Mouse (Mus musculus): ENCODE measurements at regions not wholly inside any gene's neighbourhood (a gene's known extent, or its start where the extent isn't known, plus 50 kb on each side); places are given as distances from the start of the nearest gene placed in this dataset.
"Not testable (repeated sequence)": the region's sequence is repeated elsewhere in the genome, so short reads cannot be mapped to it uniquely, and the experiment has no call there.

DNA sequence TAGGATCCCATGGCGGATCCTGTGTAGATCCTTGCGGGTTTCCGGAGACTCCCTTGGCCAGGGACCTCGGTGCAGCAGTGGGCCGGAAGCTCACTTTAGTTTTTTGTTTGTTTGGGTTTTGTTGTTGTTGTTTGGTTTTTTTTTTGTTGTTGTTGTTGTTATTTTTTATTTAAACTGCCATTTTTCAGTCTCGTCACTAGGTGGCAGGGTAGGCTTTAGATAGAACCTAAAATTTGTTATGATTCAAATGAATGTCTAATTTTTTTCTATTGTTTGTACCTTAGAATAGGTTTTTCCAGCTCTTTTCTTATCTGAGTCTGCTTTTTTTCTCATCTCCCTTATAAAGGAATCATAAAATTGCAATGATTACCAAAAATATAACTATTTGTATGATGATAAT, 834.4 kb upstream of the Tacstd2 start:
- DNase-seq = no peak

DNA sequence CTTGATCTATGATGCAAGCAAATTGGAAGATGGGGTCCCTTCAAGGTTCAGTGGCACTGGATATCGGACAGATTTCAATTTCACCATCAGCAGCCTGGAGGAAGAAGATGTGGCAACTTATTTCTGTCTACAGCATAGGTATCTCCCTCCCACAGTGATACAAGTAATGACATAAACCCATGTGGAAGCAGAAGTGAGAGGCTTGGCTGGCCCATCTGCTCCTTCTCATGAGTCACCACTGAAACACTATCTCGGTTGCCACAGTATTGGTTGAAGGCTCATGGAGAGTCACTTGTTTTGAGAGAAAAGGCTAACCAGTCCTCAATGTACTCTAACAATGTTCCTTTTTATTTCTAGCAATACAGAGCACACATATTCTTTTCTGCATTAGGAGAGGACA, 804.2 kb upstream of the Tacstd2 start:
- DNase-seq = no peak

DNA sequence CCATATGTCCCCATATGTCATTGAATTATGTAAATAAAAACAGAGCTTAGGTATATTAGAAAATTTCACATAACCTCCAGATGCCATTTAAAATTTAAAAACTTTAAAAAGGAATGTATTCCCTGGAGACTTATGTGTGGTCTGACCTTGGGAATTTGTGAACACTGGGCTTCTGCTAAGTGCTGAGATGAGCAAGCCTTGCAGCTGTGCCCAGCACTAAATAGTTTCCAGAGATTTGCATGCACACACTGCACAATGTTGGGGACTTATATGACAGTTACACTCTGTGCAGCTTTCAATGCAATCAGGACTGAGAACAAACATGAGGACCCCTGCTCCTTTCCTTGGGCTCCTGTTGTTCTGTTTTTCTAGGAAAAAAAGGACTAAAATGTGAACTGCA, 803.6 kb upstream of the Tacstd2 start:
- DNase-seq = not testable (repeated sequence)

DNA sequence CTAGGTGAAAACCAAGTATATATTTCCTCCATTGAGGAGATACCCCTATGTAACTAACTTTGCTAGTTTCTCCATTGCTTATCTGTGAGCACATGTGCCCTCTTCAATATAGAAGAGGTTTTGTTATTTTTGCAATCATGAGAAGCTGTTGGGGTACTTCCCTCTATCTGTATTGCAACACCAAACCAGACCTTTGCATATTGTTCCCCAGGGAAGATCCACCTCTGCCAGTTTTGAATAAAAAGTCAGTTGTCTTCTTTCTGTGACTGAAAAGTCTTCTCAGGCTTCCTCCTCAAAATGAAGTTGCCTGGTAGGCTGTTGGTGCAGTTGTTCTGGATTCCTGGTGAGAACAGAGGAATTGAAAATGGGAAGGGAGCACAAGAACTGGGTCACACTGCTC, 775.8 kb upstream of the Tacstd2 start:
- DNase-seq = no peak

DNA sequence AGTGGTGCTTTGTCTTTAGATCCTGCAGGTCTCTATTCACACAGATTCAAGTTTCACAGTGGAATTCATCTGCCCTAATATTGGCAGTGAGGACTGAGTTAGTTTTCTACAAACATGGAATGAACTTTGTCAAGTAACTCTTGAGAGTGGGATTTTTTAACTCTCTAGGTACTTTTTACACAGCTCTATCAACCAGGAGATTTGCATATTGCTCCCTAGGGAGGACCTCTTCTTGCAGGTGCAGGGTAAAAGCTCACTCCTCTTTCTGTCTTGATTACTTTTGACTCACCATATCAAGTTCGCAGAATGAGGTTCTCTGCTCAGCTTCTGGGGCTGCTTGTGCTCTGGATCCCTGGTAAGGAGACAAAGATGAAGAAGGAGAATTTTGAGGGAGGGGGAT, 766.5 kb upstream of the Tacstd2 start:
- DNase-seq = no peak

DNA sequence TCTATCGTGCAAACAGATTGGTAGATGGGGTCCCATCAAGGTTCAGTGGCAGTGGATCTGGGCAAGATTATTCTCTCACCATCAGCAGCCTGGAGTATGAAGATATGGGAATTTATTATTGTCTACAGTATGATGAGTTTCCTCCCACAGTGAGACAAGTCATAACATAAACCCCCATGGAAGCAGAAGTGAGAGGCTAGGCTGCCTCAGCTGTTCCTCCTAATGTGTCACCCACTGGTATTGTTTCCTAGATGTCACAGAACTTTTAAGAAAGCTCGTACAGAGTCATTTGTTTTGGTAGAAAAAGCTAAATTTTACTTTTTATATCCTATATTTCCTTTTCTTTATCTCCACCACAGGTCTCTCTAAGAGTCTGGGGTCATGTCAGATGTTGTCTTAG, 721.1 kb upstream of the Tacstd2 start:
- no peak for DNase-seq

DNA sequence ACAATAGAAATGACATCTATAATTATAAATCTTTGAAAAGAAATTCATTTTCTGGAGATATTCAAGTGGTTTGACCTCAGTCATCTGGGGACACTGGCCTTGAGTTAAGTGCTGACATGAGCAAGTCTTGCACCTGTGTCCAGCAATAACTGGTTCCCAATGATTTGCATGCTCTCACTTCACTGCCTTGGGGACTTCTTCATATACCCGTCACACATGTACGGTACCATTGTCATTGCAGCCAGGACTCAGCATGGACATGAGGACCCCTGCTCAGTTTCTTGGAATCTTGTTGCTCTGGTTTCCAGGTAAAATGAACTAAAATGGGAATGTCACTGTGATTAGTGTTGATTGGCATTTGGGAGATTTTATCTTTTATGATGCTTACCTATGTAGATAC, 720.6 kb upstream of the Tacstd2 start:
- no peak for DNase-seq

DNA sequence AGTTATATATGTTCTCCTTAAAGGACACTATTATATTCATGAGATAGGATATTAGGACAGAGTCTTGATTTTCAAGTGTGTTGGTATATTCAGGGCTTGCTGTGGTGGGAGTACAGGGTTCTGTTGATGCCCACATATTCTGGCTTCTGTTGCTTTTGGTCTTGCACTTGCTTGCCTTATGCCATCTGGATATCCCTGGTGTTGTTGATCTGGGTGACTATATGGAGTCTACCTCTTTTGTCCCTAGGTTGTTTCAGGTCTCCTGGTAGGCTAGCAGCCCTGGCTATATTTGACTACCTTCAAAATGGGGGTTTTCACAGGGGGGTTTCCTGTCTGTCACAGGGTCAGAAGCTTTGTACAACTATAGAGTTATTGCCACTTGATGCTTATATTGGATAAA, 717.1 kb upstream of the Tacstd2 start:
- DNase-seq = no peak

DNA sequence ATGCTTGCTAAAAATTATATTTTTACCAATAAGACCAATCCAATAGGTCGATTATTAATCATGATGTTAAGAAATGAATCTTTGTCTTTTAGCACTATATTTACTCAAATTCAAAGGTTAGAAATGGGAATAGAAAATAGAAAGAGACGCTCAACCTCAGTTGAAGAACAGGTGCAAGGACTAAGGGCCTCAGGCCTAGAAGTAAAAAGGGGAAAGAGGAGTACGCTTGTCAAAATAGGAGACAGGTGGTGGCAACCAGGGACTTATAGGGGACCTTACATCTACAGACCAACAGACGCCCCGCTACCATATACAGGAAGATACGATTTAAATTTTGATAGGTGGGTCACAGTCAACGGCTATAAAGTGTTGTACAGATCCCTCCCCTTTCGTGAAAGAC, 715.7 kb upstream of the Tacstd2 start:
- not testable (repeated sequence) for DNase-seq

DNA sequence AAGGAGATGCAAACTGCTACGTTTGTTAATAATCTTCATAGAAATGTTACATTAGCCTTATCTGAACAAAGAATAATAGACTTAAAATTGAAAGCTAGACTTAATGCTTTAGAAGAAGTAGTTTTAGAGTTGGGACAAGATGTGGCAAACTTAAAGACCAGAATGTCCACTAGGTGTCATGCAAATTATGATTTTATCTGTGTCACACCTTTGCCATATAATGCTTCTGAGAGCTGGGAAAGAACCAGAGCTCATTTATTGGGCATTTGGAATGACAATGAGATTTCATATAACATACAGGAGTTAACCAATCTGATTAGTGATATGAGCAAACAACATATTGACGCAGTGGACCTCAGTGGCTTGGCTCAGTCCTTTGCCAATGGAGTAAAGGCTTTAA, 714.8 kb upstream of the Tacstd2 start:
- DNase-seq = not testable (repeated sequence)

DNA sequence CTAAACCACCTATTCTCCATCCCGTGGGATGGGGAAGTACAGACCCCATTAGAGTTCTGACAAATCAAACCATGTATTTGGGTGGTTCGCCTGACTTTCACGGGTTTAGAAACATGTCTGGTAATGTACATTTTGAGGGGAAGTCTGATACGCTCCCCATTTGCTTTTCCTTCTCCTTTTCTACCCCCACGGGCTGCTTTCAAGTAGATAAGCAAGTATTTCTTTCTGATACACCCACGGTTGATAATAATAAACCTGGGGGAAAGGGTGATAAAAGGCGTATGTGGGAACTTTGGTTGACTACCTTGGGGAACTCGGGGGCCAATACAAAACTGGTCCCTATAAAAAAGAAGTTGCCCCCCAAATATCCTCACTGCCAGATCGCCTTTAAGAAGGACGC, 713.7 kb upstream of the Tacstd2 start:
- not testable (repeated sequence) for DNase-seq

DNA sequence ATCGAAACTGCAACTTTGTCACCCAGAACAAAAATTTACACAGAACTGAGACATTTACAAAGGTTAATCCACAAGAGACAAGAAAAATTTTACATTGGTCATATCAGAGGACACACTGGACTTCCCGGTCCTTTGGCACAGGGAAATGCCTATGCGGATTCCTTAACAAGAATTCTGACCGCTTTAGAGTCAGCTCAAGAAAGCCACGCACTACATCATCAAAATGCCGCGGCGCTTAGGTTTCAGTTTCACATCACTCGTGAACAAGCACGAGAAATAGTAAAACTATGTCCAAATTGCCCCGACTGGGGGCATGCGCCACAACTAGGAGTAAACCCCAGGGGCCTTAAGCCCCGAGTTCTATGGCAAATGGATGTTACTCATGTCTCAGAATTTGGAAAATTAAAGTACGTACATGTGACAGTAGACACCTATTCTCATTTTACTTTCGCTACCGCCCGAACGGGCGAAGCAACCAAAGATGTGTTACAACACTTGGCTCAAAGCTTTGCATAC, 712.5 kb upstream of the Tacstd2 start:
- not testable (repeated sequence) for DNase-seq

DNA sequence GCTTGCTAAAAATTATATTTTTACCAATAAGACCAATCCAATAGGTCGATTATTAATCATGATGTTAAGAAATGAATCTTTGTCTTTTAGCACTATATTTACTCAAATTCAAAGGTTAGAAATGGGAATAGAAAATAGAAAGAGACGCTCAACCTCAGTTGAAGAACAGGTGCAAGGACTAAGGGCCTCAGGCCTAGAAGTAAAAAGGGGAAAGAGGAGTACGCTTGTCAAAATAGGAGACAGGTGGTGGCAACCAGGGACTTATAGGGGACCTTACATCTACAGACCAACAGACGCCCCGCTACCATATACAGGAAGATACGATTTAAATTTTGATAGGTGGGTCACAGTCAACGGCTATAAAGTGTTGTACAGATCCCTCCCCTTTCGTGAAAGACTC, 707.2 kb upstream of the Tacstd2 start:
- not testable (repeated sequence) for DNase-seq

DNA sequence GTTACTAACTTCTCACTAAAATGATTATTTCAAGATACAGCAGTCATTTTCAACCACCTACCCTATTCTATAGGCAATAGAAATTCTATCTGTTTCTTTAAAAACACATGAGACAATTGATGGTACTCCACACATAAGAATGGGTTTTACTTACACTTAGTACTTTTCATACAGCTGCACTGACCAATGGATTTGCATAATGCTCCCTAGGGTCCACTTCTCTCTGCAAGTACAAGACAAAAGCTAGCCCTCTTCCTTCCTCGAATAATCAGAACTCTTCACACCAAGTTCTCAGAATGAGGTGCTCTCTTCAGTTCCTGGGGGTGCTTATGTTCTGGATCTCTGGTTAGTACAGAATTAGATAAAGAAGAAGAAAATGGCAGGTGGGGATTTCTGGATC, 684.1 kb upstream of the Tacstd2 start:
- no peak for DNase-seq

DNA sequence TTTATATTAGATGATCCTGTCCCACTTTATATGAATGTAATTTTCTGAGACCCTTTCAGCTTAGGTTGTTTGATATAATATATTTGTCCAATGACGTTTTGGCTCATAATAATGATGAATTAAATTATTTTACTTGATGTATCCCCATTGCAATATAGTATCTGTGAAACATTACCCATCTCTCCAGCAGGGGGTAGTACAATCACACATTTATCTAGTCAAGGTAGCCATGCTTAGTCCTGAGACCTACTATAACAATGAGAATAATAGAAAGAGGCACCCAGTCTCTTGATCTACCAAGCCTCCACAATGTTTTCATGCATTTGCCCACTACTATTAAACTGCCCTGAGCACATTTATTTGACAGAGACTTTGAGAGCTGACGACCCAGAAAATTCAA, 665.9 kb upstream of the Tacstd2 start:
- peak in 1 of 2 experiments; percentile 3 for DNase-seq

DNA sequence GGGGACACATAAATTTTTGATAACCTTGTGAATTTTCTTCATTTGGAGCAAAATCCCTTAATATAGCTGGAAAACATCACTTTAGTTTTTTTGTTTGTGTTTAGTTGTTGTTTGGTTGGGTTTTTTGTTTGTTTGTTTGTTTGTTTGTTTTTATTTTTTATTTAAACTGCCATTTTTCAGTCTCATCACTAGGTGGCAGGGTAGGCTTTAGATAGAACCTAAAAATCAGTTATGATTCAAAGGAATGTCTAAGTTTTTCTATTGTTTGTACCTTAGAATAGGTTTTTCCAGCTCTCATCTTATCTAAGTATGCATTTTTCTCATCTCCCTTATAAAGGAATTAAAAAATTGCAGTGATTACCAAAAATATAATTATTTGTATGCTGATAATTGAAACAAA, 662.4 kb upstream of the Tacstd2 start:
- DNase-seq = no peak

DNA sequence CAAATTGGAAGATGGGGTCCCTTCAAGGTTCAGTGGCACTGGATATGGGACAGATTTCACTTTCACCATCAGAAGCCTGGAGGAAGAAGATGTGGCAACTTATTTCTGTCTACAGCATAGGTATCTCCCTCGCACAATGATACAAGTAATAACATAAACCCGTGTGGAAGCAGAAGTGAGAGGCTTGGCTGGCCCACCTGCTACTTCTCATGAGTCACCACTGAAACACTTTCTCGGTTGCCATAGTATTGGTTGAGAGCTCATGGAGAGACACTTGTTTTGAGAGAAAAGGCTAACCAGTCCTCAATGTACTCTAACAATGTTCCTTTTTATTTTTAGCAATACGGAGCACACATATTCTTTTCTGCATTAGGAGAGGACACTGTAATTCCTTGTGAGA, 629.2 kb upstream of the Tacstd2 start:
- no peak for DNase-seq

DNA sequence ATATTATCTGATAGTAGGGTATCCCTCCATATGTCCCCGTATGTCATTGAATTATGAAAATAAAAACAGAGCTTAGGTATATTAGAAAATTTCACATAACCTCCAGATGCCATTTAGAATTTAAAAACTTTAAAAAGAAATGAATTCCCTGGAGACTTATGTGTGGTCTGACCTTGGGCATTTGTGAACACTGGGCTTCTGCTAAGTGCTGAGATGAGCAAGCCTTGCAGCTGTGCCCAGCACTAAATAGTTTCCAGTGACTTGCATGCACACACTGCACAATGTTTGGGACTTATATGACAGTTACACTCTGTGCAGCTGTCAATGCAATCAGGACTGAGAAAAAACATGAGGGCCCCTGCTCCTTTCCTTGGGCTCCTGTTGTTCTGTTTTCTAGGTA, 628.5 kb upstream of the Tacstd2 start:
- not testable (repeated sequence) for DNase-seq

DNA sequence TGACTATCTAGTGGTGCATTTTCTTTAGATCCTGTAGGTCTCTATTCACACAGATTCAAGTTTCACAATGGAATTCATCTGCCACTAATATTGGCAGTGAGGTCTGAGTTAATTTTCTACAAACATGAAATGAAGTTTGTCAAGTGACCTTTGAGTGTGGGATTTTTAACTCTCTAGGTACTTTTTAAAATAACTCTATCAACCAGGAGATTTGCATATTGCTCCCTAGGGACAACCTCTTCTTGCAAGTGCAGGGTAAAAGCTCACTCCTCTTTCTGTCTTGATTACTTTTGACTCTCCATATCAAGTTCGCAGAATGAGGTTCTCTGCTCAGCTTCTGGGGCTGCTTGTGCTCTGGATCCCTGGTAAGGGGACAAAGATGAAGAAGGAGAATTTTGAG, 616.0 kb upstream of the Tacstd2 start:
- no peak for DNase-seq

DNA sequence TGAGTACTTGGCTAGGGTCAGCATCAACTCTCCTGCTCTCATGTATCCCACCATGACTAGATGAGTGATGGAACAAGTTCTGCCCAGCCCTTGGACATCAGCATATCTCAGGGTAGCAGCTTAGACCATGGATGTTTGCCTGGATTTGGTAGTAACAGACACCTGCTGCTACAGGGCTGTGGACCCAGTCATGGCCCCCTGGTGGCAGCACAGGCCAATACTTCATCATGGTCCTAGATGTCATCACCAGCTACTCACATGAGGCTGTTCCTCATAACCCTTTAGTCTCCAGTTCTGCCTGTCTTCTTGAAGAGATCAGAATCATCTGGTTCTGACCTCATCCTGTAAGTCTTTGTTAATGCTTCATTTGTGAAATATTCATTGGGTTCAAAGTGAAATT, 566.9 kb upstream of the Tacstd2 start:
- no peak for DNase-seq

All from adrenal gland, postnatal 36 days (tissue).